Mouse (Mus musculus) spleen, adult 2 months (tissue): ENCODE measurements around the gene Prpf4b.

ENCODE experiments used
- CTCF ChIP-seq: fragments of 200-500 bp; IDR thresholded peaks from 2 replicates; pipeline ENCODE4 v1.5.1; 2011; ENCODE audit warnings: mild to moderate bottlenecking, inconsistent platforms; ENCODE audit not compliant: insufficient read depth, insufficient read length, insufficient replicate concordance; ENCODE audit errors: extremely low read depth
- POLR2A ChIP-seq: fragments of 200-500 bp; IDR thresholded peaks from 2 replicates; pipeline ENCODE4 v1.6.1; 2011; ENCODE audit warnings: low read depth, low read length, inconsistent platforms

DNA sequence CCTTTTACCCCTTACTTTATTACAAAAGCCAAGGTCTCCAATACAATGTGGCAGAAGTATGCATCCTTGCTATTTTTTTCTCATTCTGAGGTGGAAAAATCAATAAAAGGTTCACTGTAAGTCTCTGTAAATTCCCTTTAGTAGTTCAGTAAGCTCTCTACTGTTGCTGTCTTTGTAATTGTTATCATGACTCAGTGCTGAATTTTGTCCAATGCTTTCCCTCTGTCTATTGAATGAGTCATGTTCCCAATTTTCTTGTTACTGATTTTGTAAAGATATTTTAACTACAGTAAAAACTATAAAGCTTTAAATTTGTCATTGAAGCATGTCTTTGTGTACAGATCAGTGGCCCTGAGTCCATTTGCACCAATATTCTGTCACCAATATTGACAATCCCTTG is 67.3 kb downstream of the Prpf4b start:
- TF ChIP-seq POLR2A = no peak
- TF ChIP-seq CTCF = no peak
